Mouse (Mus musculus): Measurements from ENCODE around the gene Yipf3. TPM values are rescaled to one million over a fixed set of nuclear protein-coding genes. Genes with fewer than 3 reads are reported as not detected.

Gene Yipf3
- 10 to 100 TPM; 73.6 to 83.9 TPM for total RNA-seq (2021)

GRCm38 (mm10) chr17:46247512-46248188 lies at the start of gene Yipf3, which contains the start of gene Polr1c:
Yipf3 (plus strand) TSS chr17:46248080.
Polr1c (minus strand) TSS chr17:46248054.
- DNase-seq (ENCODE audit: extremely low spot score in 1 of 2, low spot score in 2 of 2), result peak; percentile 95 to 97
- intact Hi-C loops (cut with DNase I), result no loop called here

GRCm38 (mm10) chr17:46201151-46201550 lies 46.7 kb upstream of the Yipf3 start:
- no peak for DNase-seq (ENCODE audit: extremely low spot score in 1 of 2, low spot score in 2 of 2)
- intact Hi-C loops (cut with DNase I), result no loop called here

- peak; percentile 87 to 95 for DNase-seq (ENCODE audit: extremely low spot score in 1 of 2, low spot score in 2 of 2)
- intact Hi-C loops (cut with DNase I), result no loop called here
Measured at GRCm38 (mm10) chr17:46202421-46203071, 45.3 kb upstream of the Yipf3 start, which contains the start of the genes Polh and Xpo5. Polh (minus strand) TSS chr17:46202645. Xpo5 (plus strand) TSS chr17:46202782.

- intact Hi-C loops (cut with DNase I), result no loop called here
- peak; percentile 7 to 63 for DNase-seq (ENCODE audit: extremely low spot score in 1 of 2, low spot score in 2 of 2)
Measured at GRCm38 (mm10) chr17:46203078-46203477, 44.8 kb upstream of the Yipf3 start.

- intact Hi-C loops (cut with DNase I), result no loop called here
- no peak for DNase-seq (ENCODE audit: extremely low spot score in 1 of 2, low spot score in 2 of 2)
Measured at GRCm38 (mm10) chr17:46206676-46207075, 41.2 kb upstream of the Yipf3 start.

GRCm38 (mm10) chr17:46210550-46210949 lies 37.3 kb upstream of the Yipf3 start:
- intact Hi-C loops (cut with DNase I), result no loop called here
- no peak for DNase-seq (ENCODE audit: extremely low spot score in 1 of 2, low spot score in 2 of 2)

- no peak for DNase-seq (ENCODE audit: extremely low spot score in 1 of 2, low spot score in 2 of 2)
- intact Hi-C loops (cut with DNase I), result no loop called here
Measured at GRCm38 (mm10) chr17:46221601-46222000, 26.3 kb upstream of the Yipf3 start.

- intact Hi-C loops (cut with DNase I), result no loop called here
- DNase-seq (ENCODE audit: extremely low spot score in 1 of 2, low spot score in 2 of 2), result no peak
Measured at GRCm38 (mm10) chr17:46227576-46227975, 20.3 kb upstream of the Yipf3 start.

GRCm38 (mm10) chr17:46236067-46236466 lies 11.8 kb upstream of the Yipf3 start:
- no peak for DNase-seq (ENCODE audit: extremely low spot score in 1 of 2, low spot score in 2 of 2)
- intact Hi-C loops (cut with DNase I), result no loop called here

GRCm38 (mm10) chr17:46237079-46237478 lies 10.8 kb upstream of the Yipf3 start:
- DNase-seq (ENCODE audit: extremely low spot score in 1 of 2, low spot score in 2 of 2), result no peak
- intact Hi-C loops (cut with DNase I), result no loop called here

GRCm38 (mm10) chr17:46237480-46237879 lies 10.4 kb upstream of the Yipf3 start:
- intact Hi-C loops (cut with DNase I), result no loop called here
- DNase-seq (ENCODE audit: extremely low spot score in 1 of 2, low spot score in 2 of 2), result no peak

GRCm38 (mm10) chr17:46239516-46240114 lies 8.3 kb upstream of the Yipf3 start:
- intact Hi-C loops (cut with DNase I), result no loop called here
- DNase-seq (ENCODE audit: extremely low spot score in 1 of 2, low spot score in 2 of 2), result no peak

- intact Hi-C loops (cut with DNase I), result no loop called here
- DNase-seq (ENCODE audit: extremely low spot score in 1 of 2, low spot score in 2 of 2), result no peak
Measured at GRCm38 (mm10) chr17:46241471-46241870, 6.4 kb upstream of the Yipf3 start.

GRCm38 (mm10) chr17:46242274-46242673 lies 5.6 kb upstream of the Yipf3 start:
- intact Hi-C loops (cut with DNase I), result no loop called here
- no peak for DNase-seq (ENCODE audit: extremely low spot score in 1 of 2, low spot score in 2 of 2)

- intact Hi-C loops (cut with DNase I), result no loop called here
- no peak for DNase-seq (ENCODE audit: extremely low spot score in 1 of 2, low spot score in 2 of 2)
Measured at GRCm38 (mm10) chr17:46242993-46243392, 4.9 kb upstream of the Yipf3 start.

- intact Hi-C loops (cut with DNase I), result no loop called here
- DNase-seq (ENCODE audit: extremely low spot score in 1 of 2, low spot score in 2 of 2), result no peak
Measured at GRCm38 (mm10) chr17:46243624-46244023, 4.3 kb upstream of the Yipf3 start.

GRCm38 (mm10) chr17:46244579-46244978 lies 3.3 kb upstream of the Yipf3 start:
- no peak for DNase-seq (ENCODE audit: extremely low spot score in 1 of 2, low spot score in 2 of 2)
- intact Hi-C loops (cut with DNase I), result no loop called here

GRCm38 (mm10) chr17:46248189-46248522 lies 276 bp downstream of the Yipf3 start:
- no peak for DNase-seq (ENCODE audit: extremely low spot score in 1 of 2, low spot score in 2 of 2)
- intact Hi-C loops (cut with DNase I), result no loop called here

- intact Hi-C loops (cut with DNase I), result no loop called here
- no peak for DNase-seq (ENCODE audit: extremely low spot score in 1 of 2, low spot score in 2 of 2)
Measured at GRCm38 (mm10) chr17:46251174-46251573, 3.3 kb downstream of the Yipf3 start.

Data from left cerebral cortex, postnatal 10 days (tissue).